Mouse (Mus musculus): ENCODE data around the gene Wdr95. TPM values are rescaled to one million over a fixed set of nuclear protein-coding genes. Genes with fewer than 3 reads are reported as not detected.

Wdr95 gene
- polyA plus RNA-seq, 1 experiment, result 1.9 TPM

DNA sequence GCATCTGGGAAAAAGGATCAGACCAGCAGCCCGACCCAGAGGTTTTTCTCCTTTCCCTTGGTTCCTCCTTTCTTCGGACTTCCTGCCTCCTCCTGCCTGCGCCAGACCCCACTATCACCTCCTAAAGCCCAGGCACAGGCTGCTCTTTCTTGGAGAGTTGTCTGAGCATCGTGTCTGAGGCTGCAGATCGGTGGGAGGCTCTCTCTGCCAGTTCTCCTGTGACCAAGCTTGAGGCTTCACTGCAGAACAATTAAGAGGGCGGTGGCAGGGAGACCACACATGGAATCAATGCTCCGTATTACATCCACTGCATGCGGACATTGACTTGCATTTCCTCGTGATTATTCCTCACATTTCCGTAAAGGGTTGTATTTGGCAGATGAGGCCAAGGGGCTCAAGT is 49.0 kb downstream of the Wdr95 start:
- WGBS, result 50% methylated on average over 10 of the region's 10 CpGs
- H3K4me1 ChIP-seq (ENCODE audit: control insufficient read depth, insufficient read depth, low read length), result no peaks in the 10 kb centered on the region
- H3K4me3 ChIP-seq (replicated peaks; ENCODE audit: control insufficient read depth, low read depth, low read length), result no peak overlapping the region
- H3K27ac ChIP-seq (ENCODE audit: control insufficient read depth, insufficient read depth, low read depth, low read length, poor library complexity), result no peak overlapping the region
- TF ChIP-seq CTCF (IDR thresholded peaks at IDR 0.05; ENCODE audit: control insufficient read depth, insufficient read depth, low read length) (no peak), POLR2A (IDR thresholded peaks at IDR 0.05; ENCODE audit: borderline replicate concordance, control insufficient read depth, low read depth, low read length) (no peak)

DNA sequence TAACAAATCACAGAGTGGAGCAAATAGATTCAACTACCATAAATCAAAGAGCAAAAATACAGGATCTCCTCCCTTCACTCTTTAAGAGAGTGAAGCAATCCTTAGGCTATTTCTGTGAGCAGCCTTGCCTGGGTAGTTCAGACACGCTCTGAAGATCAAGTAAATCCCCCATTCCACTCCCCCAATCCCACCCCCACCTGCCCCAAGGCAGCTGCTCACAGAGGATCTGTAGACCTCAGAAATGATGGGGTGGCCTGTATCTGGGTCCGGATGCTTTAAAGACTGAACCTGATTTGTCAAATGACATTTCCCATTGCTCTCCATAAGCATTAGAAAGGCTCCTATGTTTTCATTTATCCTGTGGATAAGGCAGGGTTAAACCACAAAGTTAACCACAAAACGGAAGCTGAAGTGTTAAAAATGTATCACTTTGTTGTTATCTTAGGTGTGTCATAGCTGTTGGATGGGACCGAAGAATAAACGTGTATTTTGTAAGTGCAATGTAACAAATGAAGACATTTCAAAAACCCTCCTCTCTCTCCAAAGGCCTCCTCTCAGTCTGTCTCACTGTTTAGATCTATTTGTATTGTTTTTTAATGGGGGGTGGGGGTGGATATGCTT is 54.3 kb downstream of the Wdr95 start:
- 35% methylated on average over 5 of the region's 5 CpGs for WGBS
- TF ChIP-seq CTCF (IDR thresholded peaks at IDR 0.05; ENCODE audit: control insufficient read depth, insufficient read depth, low read length) (no peak), POLR2A (IDR thresholded peaks at IDR 0.05; ENCODE audit: borderline replicate concordance, control insufficient read depth, low read depth, low read length) (no peak)
- Histone ChIP-seq H3K27ac (ENCODE audit: control insufficient read depth, insufficient read depth, low read depth, low read length, poor library complexity) (no peak overlapping the region), H3K4me3 (replicated peaks; ENCODE audit: control insufficient read depth, low read depth, low read length) (no peak overlapping the region), H3K4me1 (ENCODE audit: control insufficient read depth, insufficient read depth, low read length) (no peaks in the 10 kb centered on the region)

DNA sequence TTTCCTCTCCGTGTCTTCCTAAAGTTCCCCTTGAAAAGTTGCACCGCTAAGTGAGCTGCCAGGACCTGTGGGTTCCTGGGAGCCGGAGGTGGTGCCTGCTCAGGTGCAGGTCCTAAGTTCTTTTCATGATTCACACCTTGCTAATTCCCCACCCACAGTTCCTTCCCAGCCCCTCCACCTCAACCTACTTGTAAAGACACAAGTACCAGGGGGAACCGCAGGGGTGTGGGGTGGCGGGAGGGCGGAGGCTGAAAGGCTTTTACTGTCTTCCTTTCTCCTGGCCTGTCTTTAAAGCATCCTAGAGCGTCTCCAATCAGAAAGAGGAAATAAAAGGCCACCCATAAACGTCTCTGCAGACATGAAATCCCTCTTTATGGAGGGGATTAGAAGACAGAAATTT is 55.0 kb downstream of the Wdr95 start:
- Histone ChIP-seq H3K27ac (ENCODE audit: control insufficient read depth, insufficient read depth, low read depth, low read length, poor library complexity) (no peak overlapping the region), H3K4me1 (ENCODE audit: control insufficient read depth, insufficient read depth, low read length) (no peaks in the 10 kb centered on the region), H3K4me3 (replicated peaks; ENCODE audit: control insufficient read depth, low read depth, low read length) (no peak overlapping the region)
- 45% methylated on average over 8 of the region's 8 CpGs for WGBS
- TF ChIP-seq POLR2A (IDR thresholded peaks at IDR 0.05; ENCODE audit: borderline replicate concordance, control insufficient read depth, low read depth, low read length) (no peak), CTCF (IDR thresholded peaks at IDR 0.05; ENCODE audit: control insufficient read depth, insufficient read depth, low read length) (no peak)

DNA sequence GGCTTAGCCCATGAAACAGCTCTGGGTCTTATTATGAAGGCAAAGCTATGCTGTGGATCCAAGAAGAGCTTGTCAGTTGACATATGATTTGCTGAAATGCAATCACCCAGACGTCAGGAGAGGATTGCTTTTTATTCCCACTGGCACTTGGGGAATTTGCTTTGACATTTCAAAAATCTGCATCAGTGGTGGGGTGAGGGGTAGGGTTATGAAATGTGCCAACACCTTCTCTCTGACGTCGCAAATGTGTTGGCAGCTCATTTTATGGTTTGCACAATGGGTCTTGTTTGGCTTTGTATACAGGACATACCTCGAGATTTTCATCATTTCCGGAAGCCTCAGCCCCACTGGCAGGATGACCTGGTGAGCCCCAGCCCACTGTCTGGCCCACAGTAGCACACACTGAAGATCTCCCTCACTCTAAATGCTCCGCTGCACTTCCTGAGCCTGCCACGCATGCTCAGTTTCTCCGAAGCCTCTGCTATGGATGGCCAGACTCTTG is 55.7 kb downstream of the Wdr95 start:
- Histone ChIP-seq H3K27ac (ENCODE audit: control insufficient read depth, insufficient read depth, low read depth, low read length, poor library complexity) (no peak overlapping the region), H3K4me1 (ENCODE audit: control insufficient read depth, insufficient read depth, low read length) (no peaks in the 10 kb centered on the region), H3K4me3 (replicated peaks; ENCODE audit: control insufficient read depth, low read depth, low read length) (no peak overlapping the region)
- WGBS, result 64% methylated on average over 8 of the region's 8 CpGs
- TF ChIP-seq POLR2A (IDR thresholded peaks at IDR 0.05; ENCODE audit: borderline replicate concordance, control insufficient read depth, low read depth, low read length), result no peak
- no peak for TF ChIP-seq CTCF (IDR thresholded peaks at IDR 0.05; ENCODE audit: control insufficient read depth, insufficient read depth, low read length)

DNA sequence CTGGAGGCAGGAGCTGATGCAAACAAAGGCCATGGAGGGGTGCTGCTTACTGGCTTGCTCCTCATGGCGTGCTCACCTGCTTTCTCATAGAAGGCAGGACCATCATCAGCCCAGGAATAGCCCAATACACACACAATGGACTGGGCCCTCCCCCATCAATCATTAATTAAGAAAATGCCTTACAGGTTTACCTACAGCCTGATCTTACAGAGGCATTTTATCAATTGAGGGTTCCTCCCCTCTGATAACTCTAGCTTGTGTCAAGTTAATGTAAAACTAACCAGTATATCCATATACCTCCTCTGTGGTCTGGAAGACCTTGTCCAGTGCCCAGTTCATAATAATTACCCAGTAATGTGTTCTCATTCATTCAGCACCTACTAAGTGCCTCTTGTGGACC is 56.8 kb downstream of the Wdr95 start:
- Histone ChIP-seq H3K4me3 (replicated peaks; ENCODE audit: control insufficient read depth, low read depth, low read length) (no peak overlapping the region), H3K4me1 (ENCODE audit: control insufficient read depth, insufficient read depth, low read length) (no peaks in the 10 kb centered on the region; the same call in 1 of the 2 replicates), H3K27ac (ENCODE audit: control insufficient read depth, insufficient read depth, low read depth, low read length, poor library complexity) (no peak overlapping the region)
- TF ChIP-seq CTCF (IDR thresholded peaks at IDR 0.05; ENCODE audit: control insufficient read depth, insufficient read depth, low read length) (no peak), POLR2A (IDR thresholded peaks at IDR 0.05; ENCODE audit: borderline replicate concordance, control insufficient read depth, low read depth, low read length) (no peak)
- WGBS, result 74% methylated on average over 1 of the region's 1 CpGs

DNA sequence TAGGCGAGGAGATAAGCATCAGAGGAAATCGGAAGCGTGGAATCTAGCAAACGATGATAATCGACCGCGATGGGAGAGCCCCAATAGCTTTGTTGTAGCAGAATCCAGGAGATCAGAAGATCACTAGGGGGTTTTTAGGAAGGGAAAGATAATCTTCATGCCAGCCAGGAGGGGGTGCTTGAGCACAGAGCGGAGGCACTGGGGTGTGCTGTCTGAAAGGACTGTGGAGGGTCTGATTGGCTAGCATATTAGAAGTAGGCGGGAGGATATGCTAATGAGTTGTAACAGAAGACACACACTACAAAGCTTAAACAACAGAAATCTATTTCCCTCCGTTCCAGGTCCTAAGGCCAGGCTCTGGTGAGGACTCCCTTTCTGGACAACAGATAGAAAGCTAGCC is 57.4 kb downstream of the Wdr95 start:
- Histone ChIP-seq H3K4me1 (ENCODE audit: control insufficient read depth, insufficient read depth, low read length) (no peaks in the 10 kb centered on the region; the same call in 1 of the 2 replicates), H3K4me3 (replicated peaks; ENCODE audit: control insufficient read depth, low read depth, low read length) (no peak overlapping the region), H3K27ac (ENCODE audit: control insufficient read depth, insufficient read depth, low read depth, low read length, poor library complexity) (no peak overlapping the region)
- TF ChIP-seq CTCF (IDR thresholded peaks at IDR 0.05; ENCODE audit: control insufficient read depth, insufficient read depth, low read length), result no peak
- WGBS, result 77% methylated on average over 10 of the region's 10 CpGs

DNA sequence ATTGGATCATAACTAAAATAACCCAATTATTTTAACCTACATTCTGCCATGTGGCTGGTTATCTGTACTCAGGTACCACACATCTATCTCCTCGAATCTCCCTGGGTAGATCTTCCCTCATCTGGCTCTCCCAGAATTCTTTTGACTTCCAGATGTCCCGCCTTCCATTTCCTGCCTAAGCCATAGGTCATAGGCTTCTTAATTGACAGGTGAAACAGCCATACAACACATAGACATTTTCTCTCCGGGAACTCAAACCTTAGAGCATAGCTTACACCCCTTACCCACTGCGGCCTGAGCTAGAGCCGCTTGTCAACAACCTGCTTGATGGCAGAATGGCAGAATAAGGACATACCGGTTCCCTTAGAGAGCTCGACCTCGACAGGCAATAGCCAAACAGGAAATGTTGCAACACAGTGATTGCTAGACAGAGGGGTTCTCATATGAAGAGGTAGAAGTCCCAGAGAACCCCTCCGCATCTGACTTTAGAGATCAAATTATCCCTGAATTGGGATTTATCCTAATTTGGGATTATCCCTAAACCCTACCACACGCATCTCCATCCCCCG is 58.9 kb downstream of the Wdr95 start:
- Histone ChIP-seq H3K27ac (ENCODE audit: control insufficient read depth, insufficient read depth, low read depth, low read length, poor library complexity) (no peak overlapping the region), H3K4me1 (ENCODE audit: control insufficient read depth, insufficient read depth, low read length) (no peaks in the 10 kb centered on the region; the same call in 1 of the 2 replicates), H3K4me3 (replicated peaks; ENCODE audit: control insufficient read depth, low read depth, low read length) (no peak overlapping the region)
- WGBS, result 33% methylated on average over 11 of the region's 11 CpGs
- TF ChIP-seq CTCF (IDR thresholded peaks at IDR 0.05; ENCODE audit: control insufficient read depth, insufficient read depth, low read length) (no peak), POLR2A (IDR thresholded peaks at IDR 0.05; ENCODE audit: borderline replicate concordance, control insufficient read depth, low read depth, low read length) (no peak)

DNA sequence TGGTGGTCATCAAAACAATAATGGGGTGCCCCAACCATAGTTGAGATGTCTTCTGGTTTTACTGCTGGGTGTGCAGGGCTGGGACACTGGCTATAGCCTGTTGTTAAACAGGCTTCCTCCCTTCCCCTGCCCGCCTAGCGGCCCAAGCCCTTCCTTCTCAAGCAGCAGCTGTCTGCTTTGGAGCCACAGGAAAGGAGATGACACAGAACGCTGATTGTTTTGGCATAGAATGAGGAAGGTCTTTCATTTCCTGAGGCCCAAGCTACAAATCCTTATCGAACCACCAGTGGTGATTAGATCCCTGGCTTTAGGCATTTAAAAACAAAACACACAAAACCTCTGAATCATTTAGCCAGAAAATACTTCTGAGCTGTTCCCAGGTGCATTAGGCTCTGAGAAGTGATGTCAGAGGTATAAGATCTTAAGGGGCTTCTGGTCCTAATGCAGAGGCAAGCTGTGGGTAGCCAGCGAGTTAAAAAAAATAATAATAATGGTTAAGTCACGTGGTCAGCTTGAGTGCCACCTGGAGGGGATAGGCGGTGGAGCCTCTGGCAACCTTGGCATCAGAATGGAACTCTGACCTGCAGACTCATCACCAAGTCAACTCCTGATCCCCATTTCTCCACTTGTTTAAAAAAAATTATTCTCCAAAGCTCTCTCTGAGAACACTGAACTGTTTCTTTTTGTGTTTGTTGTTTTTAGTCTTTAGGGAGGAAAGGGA is 60.5 kb downstream of the Wdr95 start:
- WGBS, result 20% methylated on average over 7 of the region's 7 CpGs
- H3K4me1 ChIP-seq (ENCODE audit: control insufficient read depth, insufficient read depth, low read length), result no peaks in the 10 kb centered on the region; the same call in 1 of the 2 replicates
- TF ChIP-seq POLR2A (IDR thresholded peaks at IDR 0.05; ENCODE audit: borderline replicate concordance, control insufficient read depth, low read depth, low read length) (no peak), CTCF (IDR thresholded peaks at IDR 0.05; ENCODE audit: control insufficient read depth, insufficient read depth, low read length) (no peak)

More for the DNA sequence above, 60.5 kb downstream of the Wdr95 start:
- H3K27ac ChIP-seq (ENCODE audit: control insufficient read depth, insufficient read depth, low read depth, low read length, poor library complexity), result no peak overlapping the region
- H3K4me3 ChIP-seq (replicated peaks; ENCODE audit: control insufficient read depth, low read depth, low read length), result no peak overlapping the region

Data from bone marrow, adult 2 months (tissue).